Mouse (Mus musculus): ENCODE measurements around the gene Raet1e.
"Not testable (repeated sequence)": the region's sequence is repeated elsewhere in the genome, so short reads cannot be mapped to it uniquely, and the experiment has no call there.

Gene Raet1e

DNA sequence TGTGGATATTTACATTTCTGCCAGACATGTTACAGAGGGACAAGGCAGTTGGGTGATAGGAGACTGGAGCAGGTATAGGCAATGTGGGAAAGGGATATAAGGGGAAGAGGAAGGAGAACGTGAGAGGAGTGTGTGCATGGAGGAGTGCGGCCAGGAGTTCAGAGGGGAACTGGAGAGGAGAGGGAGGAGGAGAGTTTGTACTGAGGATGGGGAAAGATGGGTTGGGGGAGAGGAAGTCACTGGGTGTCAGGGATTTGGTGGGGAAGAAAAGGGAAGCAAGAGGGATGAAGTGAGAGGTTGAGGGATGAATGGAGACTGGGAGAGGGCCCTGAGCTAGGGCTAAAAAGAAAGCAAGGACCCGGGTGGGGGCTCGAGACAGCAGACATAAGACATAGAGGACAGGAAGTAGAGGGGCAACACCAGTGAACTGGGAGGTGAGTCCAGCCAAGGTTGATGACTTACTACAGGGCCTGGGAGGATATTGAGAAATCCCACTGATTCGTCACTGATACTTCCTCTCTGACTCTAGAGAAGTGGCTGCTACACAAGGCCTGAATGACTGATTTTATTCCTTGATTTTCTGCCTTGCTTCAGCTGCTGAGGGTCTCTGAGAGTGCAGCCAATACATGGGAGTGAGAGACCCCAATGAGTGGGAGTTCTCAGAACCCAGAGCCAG is 7.1 kb downstream of the Raet1e start:
- in situ Hi-C loops (cut with MboI, MseI): not testable (repeated sequence)

DNA sequence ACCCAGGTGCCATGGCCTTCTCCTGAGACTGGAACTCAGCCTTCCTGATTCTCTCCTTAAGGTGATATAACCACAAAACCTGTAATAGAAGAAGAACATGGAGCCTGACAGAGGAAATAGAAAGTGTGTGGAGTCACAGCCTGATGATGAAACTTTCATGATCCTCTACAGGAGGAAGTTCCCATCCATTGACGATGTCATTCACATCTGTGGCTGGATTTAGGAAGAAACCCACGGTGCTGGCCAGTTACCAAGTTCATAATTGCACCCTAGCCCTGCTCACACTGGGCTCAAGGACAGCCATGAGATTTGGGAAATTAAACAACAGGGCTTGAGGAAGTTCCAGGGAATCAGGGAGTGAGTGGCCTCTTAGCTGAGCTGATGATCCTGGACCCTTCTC is 7.7 kb downstream of the Raet1e start:
- in situ Hi-C loops (cut with MboI, MseI): not testable (repeated sequence)

DNA sequence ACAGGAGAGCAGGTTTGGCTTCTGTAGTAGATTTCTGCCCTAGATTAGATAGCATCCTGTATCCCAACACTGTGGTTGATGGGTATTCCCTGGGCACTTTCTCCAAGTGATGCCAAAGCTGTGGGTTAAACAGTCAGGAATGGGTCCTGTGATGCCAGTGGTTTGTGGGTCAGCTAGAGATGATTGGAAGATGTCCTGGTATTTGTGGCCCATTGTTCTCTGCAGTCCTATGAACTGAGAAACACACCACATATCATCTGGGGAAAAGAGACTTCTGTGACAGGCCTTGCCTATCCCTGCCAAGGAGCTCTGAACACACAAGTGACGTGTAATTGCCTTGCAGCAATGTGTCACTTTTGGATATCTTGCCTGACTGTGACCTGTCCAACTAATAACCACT is 8.7 kb downstream of the Raet1e start:
- in situ Hi-C loops (cut with MboI, MseI): not testable (repeated sequence)

DNA sequence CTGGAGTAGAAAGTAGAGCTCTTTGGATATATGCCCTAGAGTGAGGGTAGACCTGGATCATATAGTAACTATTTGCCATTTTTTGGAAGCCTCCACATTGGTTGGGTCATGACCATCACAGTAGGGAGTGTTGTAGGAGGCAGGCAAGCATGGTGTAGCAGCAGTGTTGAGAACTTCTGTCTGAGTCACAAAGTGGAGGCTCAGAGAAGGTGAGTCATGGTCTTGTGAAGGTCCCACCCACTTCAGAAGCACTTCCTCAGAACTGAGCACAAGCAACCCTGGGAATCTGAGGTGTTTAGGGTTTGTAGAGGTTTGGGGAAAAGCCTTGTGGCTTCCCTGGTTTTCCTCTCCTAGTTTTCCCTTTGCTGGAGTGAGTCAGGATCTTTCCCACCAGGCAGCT is 10.7 kb downstream of the Raet1e start:
- in situ Hi-C loops (cut with MboI, MseI): not testable (repeated sequence)

DNA sequence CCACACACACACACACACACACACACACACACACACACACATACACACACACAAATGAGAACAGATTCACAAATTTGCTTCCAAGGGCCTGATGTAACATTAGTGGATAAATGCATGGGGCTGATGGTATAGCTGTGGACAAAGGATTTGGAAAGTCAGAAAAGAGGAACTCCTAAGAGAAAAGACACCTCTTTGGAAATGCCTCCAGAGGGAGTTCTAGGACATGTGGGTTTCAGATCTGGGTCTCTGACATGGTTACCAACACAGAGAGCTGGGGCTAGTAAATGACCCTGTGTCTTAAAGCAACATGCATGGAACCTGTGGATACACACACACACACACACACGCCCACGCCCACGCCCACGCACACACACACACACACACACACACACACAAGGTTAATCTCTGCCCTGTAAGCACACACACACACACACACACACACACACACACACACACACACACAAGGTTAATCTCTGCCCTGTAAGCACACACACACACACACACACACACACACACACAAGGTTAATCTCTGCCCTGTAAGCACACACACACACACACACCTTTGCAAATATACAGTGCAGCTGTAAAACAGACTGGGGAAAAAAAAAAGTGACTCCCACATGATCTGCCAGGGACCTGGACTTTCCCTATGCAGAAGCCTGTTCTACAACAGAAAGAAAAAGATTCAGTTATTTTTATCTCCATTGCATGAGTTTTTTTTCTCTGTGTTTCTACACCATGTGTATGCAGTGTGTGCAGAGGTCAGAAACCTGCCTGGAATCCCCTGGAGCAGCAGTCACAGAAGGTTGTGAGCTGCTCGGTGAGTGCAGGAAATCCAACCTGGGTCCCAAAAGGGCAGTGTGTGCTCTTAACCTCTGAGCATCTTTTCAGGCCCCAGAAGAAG is 14.3 kb downstream of the Raet1e start:
- in situ Hi-C loops (cut with MboI, MseI): loop anchor here (5.0 kb wide), 1 partner anchor 190 kb away; the partner anchor contains the start of gene Raet1d

DNA sequence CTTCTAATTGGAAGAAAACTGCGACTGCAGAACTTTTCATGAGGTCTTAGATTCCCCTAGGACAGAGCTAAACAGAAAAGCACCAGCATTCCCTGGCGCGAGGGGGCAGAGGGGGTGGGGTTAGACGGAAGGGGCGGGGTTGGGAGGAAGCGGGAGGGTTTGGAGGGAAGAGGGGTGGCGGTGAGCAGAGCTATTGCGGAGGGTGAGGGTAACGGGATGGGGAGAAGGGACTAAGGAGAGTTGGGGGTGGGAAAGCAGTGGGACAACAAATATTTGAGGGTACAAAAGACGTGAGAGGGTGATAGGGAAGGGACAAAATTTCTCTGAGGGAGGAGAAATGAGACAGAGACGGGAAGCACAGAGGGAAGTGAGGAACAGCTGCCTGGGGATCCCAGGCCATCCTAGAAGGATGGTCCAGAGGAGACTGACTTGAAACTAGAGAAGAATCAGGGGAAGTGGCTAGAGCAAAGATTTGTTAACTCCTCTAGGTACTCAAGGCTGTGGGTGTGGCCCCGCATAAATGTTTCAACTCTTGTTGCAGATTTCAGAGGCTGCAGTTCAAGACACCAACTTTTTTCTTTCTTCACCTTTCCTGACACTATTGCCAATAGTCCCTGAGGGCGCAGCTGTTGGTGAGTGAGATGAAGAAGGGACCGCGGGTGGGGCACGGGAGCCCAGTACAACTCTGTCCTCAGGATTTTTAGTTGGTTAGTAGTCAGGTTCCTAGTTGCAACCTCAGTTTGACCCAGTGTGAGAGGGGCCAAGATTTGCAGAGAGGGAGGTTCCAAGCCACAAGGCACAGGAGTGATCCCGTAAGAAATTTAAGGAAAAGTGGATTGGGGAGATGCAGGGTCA is 15.2 kb downstream of the Raet1e start:
- in situ Hi-C loops (cut with MboI, MseI): loop anchor here (5.0 kb wide), 1 partner anchor 189 kb away; the partner anchor contains the start of gene Raet1d

DNA sequence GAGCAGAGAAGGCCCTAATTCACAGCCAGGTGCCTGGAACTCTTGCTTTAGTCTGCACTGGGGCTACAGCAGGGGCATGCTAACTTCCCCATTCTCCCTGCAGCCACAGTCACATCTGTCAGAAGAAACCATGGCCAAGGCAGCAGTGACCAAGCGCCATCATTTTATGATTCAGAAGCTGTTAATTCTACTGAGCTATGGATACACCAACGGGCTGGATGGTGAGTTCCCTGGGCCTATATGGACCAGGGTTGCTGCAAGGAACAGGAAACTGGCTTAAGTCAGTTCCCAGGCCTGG is 15.8 kb downstream of the Raet1e start:
- in situ Hi-C loops (cut with MboI, MseI): loop anchor here (5.0 kb wide), 1 partner anchor 188 kb away; the partner anchor contains the start of gene Raet1d

DNA sequence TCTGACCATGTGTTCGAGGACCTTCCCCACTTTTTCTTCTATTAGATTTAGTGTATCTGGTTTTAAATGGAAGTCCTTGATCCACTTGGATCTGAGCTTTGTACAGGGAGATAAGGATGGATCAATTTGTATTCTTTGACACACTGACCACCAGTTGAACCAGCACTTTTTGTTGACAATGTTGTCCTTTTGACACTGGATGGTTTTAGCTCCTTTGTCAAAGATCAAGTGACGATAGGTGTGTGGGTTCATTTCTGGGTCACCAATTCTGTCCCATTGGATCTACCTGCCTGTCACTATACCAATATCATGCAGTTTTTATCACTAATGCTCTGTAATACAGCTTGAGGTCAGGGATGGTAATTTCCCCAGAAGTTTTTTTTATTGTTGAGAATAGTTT is 18.1 kb downstream of the Raet1e start:
- in situ Hi-C loops (cut with MboI, MseI): loop anchor here (25.0 kb wide), 1 partner anchor 111 kb away; no protein-coding TSS in a partner anchor

DNA sequence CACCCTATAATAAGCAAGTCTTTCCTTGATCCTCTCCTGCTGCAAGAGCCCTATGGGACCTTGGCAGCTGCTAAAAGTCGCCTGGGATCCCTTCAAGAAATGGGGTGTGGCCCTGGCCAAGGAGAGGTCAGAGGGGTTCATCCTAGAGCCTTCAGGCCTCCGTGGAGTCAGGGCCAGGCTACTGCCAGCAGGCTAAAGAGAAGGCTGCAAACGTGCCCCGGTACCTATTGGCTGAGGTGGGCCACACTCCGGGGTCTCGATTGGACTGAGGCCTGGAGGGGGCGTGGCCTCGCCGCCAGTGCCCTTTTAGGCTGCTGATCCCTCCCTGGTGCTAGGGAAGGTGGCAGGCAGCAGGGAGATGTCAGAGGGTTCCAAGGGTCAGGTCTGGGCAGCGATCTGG is 32.7 kb downstream of the Raet1e start:
- in situ Hi-C loops (cut with MboI, MseI): loop anchor here (5.0 to 25.0 kb wide), 2 partner anchors 96 to 191 kb away; no protein-coding TSS in a partner anchor

DNA sequence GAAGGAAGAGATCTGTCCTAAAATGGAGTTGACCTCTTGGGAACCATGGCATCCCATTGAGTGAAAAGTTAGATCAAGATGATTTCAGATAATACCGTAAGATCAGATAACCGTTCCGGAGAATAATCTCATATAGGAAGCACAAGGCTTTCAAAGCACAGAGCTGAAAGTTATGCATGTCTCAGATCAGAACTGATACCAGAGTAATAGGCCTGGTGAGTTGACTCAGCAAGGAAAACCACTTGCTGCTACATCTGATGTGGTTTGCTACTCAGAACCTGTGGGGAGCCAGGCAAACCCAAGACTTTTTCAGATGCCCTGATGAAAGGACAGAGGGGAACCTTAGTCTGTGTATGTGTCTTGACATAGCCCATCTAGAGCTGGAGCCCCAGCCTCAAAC is 43.0 kb downstream of the Raet1e start:
- in situ Hi-C loops (cut with MboI, MseI): not testable (repeated sequence)

DNA sequence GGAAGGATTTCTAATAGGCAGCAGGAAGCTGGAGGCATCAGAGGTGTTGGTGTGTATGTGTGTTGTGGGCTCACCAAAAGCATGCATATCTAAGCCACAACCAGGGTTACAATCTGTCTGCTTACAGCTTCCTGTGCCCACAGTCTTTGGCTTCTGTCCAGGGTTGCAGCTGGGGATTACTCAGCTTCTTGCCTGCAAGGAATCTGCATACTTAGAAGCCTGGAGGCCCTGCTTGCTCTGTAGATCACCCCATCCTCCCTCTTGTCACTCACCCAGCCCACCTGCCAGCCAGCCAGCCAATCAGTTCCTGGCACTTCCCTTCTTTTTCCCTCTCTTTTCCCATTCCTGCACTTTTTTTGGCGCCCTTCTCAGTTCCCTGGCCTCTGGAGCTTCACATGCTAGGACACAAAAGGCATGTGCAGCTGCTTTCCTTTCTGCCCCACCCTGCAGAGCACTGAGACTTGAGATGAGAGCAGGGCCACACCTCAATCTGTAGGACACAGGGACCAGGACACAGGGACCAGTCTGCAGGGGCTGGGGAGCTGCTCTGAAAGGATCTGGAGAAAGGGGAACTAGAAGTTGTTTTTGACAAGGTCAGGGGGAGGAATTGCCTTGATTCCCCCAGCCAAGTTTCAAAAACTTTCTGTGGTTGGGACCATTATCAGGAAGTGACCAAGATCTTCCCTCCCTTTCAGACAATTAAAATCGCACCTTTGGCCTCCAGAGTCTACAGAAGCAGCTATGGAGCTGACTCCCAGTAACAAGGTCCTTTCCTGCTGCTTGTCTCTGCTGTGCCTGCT is 44.6 kb downstream of the Raet1e start:
- in situ Hi-C loops (cut with MboI, MseI): not testable (repeated sequence)

DNA sequence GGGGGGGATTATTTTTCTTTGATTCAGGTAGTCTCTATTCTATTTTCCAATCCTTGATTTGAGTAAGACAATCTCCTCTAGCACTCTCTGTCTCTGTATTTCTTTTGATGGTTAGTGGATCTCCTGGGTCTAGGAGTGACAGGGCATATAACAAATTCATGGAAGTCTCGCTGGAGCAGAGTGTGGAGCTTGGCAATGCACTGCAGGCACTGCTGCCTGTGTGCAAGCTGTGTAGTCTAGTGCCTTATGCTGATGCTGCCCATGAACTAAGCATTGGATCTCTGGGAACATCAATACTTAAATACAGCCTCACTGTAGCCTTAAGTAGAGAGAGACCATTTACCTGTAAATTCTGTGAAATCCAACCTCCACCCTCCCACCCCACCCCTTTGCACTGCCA is 48.1 kb downstream of the Raet1e start:
- in situ Hi-C loops (cut with MboI, MseI): not testable (repeated sequence)

DNA sequence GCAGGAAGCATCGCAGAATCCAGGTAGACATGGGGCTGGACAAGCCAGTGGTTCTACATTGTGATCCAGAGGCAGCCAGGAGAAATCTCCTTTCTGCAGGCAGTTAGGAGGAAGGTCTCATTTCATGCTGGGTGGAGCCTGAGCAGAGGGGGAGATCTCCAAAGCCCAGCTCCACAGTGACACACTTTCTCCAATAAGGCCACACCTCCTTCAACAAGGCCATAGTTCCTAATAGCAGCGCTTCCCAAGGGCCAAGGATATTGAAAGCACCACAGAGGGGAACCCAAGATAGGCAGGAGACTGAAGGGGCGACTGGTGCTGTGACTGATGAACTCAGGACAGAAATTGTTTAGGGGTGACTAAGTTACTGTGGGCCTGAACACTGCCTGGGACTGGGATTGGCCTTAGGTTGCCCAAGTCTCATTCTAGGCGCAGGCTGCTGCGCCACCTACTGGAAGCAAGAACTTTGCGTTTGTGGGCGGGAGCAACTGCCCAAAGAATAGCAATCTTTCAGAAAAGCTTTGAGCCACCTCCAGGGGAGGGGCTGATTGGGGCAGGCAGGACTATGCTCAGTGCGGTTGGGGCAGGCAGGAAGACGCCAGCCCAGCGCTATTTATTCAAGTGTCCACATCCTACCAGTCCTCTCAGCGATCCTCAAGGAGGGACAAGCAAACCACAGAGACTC is 53.8 kb downstream of the Raet1e start:
- in situ Hi-C loops (cut with MboI, MseI): not testable (repeated sequence)

DNA sequence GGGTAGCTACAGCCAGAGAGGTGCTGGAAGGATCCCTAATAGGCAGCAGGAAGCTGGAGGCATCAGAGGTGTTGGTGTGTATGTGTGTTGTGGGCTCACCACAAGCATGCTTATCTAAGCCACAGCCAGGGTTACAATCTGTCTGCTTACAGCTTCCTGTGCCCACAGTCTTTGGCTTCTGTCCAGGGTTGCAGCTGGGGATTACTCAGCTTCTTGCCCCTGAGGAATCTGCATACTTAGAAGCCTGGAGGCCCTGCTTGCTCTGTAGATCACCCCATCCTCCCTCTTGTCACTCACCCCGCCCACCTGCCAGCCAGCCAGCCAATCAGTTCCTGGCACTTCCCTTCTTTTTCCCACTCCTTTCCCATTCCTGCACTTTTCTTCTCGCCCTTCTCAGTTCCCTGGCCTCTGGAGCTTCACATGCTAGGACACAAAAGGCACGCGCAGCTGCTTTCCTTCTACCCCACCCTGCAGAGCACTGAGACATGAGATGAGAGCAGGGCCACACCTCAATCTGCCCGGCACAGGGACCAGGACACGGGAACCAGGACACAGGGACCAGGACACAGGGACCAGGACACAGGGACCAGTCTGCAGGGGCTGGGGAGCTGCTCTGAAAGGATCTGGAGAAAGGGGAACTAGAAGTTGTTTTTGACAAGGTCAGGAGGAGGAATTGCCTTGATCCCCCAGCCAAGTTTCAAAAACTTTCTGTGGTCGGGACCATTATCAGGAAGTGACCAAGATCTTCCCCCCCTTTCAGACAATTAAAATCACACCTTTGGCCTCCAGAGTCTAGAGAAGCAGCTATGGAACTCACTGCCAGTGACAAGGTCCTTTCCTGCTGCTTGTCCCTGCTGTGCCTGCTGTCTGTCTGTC is 65.3 kb downstream of the Raet1e start:
- in situ Hi-C loops (cut with MboI, MseI): not testable (repeated sequence)

DNA sequence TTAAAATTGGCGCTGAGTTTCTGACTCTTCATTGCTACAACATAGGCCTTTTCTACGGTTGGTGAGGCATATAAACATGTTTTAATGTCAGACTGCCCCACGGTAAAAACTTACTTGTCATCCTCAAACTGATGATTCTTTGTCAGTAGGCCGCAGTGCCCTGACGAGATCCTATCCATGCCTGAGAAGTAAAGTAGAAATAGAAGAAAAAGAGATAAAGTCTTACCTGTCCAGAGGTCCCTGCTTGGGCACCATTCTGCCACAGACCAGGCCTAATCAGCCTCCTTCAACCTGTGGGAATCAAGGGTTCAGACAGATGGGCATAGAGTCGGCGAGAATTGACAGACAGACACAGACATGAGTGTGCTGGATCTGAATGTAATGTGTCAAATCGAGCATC is 106.7 kb downstream of the Raet1e start:
- in situ Hi-C loops (cut with MboI, MseI): no loop called here

DNA sequence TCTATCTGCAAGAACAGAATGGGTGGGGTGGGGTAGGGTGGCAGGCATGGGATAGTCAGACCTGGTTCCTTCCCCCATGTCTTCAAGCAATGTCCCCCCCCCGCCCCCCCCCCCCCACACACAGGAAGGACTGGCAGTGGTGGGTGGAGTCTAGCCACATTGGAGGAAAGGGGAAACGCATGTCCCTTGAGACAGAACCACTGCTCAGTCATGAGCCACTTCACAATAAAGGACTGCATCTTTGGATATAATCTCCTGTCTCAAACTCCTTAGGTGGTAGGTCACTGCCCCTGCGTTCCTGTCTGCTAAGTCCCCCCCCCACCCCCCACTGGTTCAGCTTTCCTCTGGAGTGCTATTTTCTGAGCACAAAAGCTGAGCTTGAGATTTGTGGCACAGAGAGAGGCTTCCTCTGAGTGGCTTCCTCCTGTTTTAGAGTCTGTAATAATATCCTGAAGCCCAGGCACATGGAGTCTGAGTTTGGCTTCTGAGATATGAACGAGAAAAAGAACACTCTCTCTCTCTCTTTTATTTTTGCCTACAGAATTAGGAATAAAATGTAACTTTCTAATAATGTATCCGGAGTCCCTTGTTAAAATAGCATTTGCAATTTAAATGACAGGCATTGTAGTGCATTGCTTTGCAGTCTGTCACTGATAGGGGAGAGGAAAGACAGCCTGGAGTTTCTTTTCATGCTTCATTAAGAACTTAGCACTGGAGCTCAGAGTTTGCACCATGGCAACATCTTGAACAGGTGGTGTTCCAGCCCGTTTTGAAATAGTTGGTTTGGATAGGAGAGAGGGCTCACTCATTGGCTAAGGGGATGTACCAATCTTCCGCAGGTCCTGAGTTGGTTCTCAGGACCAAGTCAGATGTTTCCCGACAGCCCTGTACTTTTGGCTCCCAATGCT is 112.8 kb downstream of the Raet1e start:
- in situ Hi-C loops (cut with MboI, MseI): not testable (repeated sequence)

DNA sequence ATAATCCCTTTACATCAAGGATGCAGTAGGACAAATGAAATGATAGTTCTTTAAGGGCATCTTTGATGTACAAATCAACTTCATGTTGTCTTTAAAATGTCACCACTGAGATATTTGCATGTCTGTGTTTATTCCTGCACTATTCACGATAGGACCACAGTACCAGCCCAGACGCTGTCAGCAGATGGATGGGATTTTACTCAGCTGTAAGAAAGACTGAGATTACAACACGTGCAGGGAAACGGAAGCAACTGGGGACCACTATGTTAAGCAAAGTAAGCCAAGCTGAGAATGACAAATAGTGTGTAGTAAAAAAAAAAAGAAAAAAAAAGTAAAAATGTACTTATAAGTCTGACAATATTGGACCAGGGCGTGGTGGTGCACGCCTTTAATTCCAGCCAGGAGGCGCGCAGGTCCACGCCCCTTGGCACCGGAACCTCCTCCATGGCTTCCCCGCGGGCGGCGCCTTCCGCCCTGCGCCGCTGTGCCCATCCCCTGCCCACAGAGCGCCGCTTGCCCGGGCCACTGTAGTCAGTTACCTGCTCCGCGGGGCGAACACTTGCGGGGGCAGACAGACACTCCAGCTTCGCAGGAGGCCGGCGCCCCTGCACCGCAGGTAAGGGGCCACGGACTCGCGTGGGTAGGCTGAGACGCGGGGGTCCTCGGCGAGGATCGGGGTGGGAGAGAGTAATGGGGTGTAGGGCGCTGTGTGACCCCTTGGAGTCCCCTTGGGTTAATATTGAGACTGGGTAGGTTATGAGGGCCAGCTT is 114.7 kb downstream of the Raet1e start:
- in situ Hi-C loops (cut with MboI, MseI): not testable (repeated sequence)
